Comparison of ENCODE assay signal across 7 mouse cellular contexts in the genomic region with DNA sequence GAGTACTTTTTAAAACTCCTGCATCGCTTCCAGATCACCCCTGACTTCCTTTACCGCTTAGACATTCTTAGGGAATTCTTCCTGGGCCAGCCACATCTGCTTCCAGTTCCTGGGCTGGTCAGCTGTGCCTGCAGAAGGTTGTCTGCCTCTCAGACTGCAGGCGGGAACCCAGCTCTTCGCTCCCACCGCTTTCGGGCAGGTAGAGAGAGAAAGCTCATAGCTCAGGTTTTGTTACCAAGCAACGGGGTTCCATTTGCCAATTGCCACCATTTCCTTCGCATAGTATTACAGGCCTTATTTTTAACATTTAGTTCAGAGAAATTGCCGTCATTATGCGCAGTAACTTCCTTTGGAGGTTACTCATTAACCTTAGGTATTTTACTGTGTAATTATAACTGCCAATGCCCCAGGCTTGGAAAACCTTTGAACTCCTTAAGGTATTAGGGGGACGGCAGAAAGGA. TPM values are rescaled to one million over a fixed set of nuclear protein-coding genes. Genes with fewer than 3 reads are reported as not detected.
DNase-seq lines count a peak whose midpoint lies in the region; ATAC-seq lines count a peak whose summit lies in the region.

No protein-coding gene starts in this region.

- H3K9ac ChIP-seq in hindbrain, embryonic 11.5 days (ENCODE audit: low read depth, low read length), result 0 out of 2 replicates have a peak overlapping the region, but pooled peaks have one; percentile 49
- no peak overlapping the region for H3K9ac ChIP-seq in limb, embryonic 11.5 days (ENCODE audit: low read length)
- H3K9ac ChIP-seq in midbrain, embryonic 14.5 days (replicated peaks; ENCODE audit: low read length), result peak overlapping the region; percentile 56

- WGBS in hindbrain, embryonic 11.5 days, result 6% methylated on average over 11 of the region's 11 CpGs
- 2% methylated on average over 11 of the region's 11 CpGs for WGBS in limb, embryonic 11.5 days
- 12% methylated on average over 11 of the region's 11 CpGs for WGBS in midbrain, embryonic 14.5 days

- H3K4me2 ChIP-seq in hindbrain, embryonic 11.5 days (replicated peaks; ENCODE audit: low read depth, low read length), result peak overlapping the region; percentile 59
- peak overlapping the region; percentile 67 for H3K4me2 ChIP-seq in limb, embryonic 11.5 days (ENCODE audit: low read depth, severe bottlenecking)
- peak overlapping the region; percentile 63 for H3K4me2 ChIP-seq in midbrain, embryonic 14.5 days (ENCODE audit: low read length)

- no peaks in the 10 kb centered on the region for H3K9me3 ChIP-seq in hindbrain, embryonic 11.5 days (ENCODE audit: control insufficient read depth, low read length)
- H3K9me3 ChIP-seq in limb, embryonic 11.5 days (ENCODE audit: control insufficient read depth, low read length), result no peaks in the 10 kb centered on the region
- H3K9me3 ChIP-seq in midbrain, embryonic 14.5 days (ENCODE audit: control insufficient read depth, low read length), result no peaks in the 10 kb centered on the region

- no peaks in the 10 kb centered on the region for H3K36me3 ChIP-seq in hindbrain, embryonic 11.5 days (ENCODE audit: control insufficient read depth, insufficient read depth, low read length)
- no peaks in the 10 kb centered on the region for H3K36me3 ChIP-seq in limb, embryonic 11.5 days (ENCODE audit: control insufficient read depth, insufficient read depth, low read length)
- H3K36me3 ChIP-seq in midbrain, embryonic 14.5 days (ENCODE audit: control insufficient read depth, insufficient read depth, low read length), result no peaks in the 10 kb centered on the region

- H3K27ac ChIP-seq in hindbrain, embryonic 11.5 days (ENCODE audit: low read depth, low read length), result no peak overlapping the region
- peak overlapping the region; percentile 81 for H3K27ac ChIP-seq in limb, embryonic 11.5 days (replicated peaks; ENCODE audit: low read depth, low read length)
- H3K27ac ChIP-seq in midbrain, embryonic 14.5 days (replicated peaks; ENCODE audit: low read depth, low read length), result peak overlapping the region; percentile 70; the same call in 1 of the 2 replicates

- H3K4me1 ChIP-seq in hindbrain, embryonic 11.5 days (replicated peaks; ENCODE audit: control insufficient read depth, insufficient read depth, low read length), result peaks cover 6% of the 10 kb centered on the region; the same call in 1 of the 2 replicates
- peaks cover 12% of the 10 kb centered on the region; the same call in 1 of the 2 replicates for H3K4me1 ChIP-seq in limb, embryonic 11.5 days (ENCODE audit: control insufficient read depth, insufficient read depth, low read length)
- H3K4me1 ChIP-seq in midbrain, embryonic 14.5 days (ENCODE audit: control insufficient read depth, insufficient read depth, low read length), result peaks cover 6% of the 10 kb centered on the region; the same call in 1 of the 2 replicates

- ATAC-seq in hindbrain, embryonic 11.5 days (ENCODE audit: low FRiP score), result no peak
- peak; percentile 60; the same call in 1 of the 2 replicates for ATAC-seq in limb, embryonic 11.5 days (ENCODE audit: insufficient number of reproducible peaks, low FRiP score, low TSS enrichment, low read depth)
- peak; percentile 19; the same call in 1 of the 2 replicates for ATAC-seq in midbrain, embryonic 14.5 days (ENCODE audit: low FRiP score, low TSS enrichment)

- peak; percentile 64 for DNase-seq in R1 (ENCODE audit: low read depth, low spot score)
- peak; percentile 25 for DNase-seq in cerebellum, adult 8-10 months
- no peak for DNase-seq in hindbrain, embryonic 11.5 days (ENCODE audit: low spot score)
- peak; percentile 81 for DNase-seq in limb, embryonic 11.5 days (ENCODE audit: low spot score)
- DNase-seq in midbrain, embryonic 14.5 days, result peak; percentile 74
- no peak for DNase-seq in Muller cell, postnatal 12 days (ENCODE audit: inconsistent ontology term)
- DNase-seq in adrenal gland, adult 2 months, result no peak

- H3K27me3 ChIP-seq in hindbrain, embryonic 11.5 days (ENCODE audit: control insufficient read depth, insufficient read depth, low read length), result peaks cover 12% of the 10 kb centered on the region
- H3K27me3 ChIP-seq in limb, embryonic 11.5 days (ENCODE audit: control insufficient read depth, insufficient read depth, low read length), result no peaks in the 10 kb centered on the region
- no peaks in the 10 kb centered on the region for H3K27me3 ChIP-seq in midbrain, embryonic 14.5 days (ENCODE audit: control insufficient read depth, insufficient read depth, low read length)

- H3K4me3 ChIP-seq in hindbrain, embryonic 11.5 days (ENCODE audit: low read depth, low read length), result peak overlapping the region; percentile 34; the same call in 1 of the 2 replicates
- peak overlapping the region; percentile 36 for H3K4me3 ChIP-seq in limb, embryonic 11.5 days (ENCODE audit: low read depth, low read length)
- peak overlapping the region; percentile 40 for H3K4me3 ChIP-seq in midbrain, embryonic 14.5 days (replicated peaks; ENCODE audit: low read depth, low read length)

RNA-seq across cellular contexts. Expression of gene Gm5148, which starts 1.2 kb away (rescaled TPM):
- polyA plus RNA-seq in hindbrain, embryonic 11.5 days (2014; fragmentation: Nextera tagmentation; extraction: Ambion mirVana), result 2.9 and 3.0 TPM in 2 replicates
- 5.6 and 6.0 TPM in 2 replicates for polyA plus RNA-seq in limb, embryonic 11.5 days (2014; fragmentation: Nextera tagmentation; extraction: Ambion mirVana)
- 12.9 and 18.5 TPM in 2 replicates for polyA plus RNA-seq in midbrain, embryonic 14.5 days (2014; fragmentation: Nextera tagmentation; extraction: Ambion mirVana)
- total RNA-seq in adrenal gland, adult 2 months (2021), result 1 to 10 TPM in 1 of 2 experiments, under 1 TPM in 1; 0.26 to 1.6 TPM
- 0.59 and 2.6 TPM in 2 replicates for polyA plus RNA-seq in adrenal gland, adult 2 months (2012; rRNA removed)

Comparison
In these comparisons a context has a peak if more than half of its experiments do, and no peak if none do; other contexts are left out.
1. DNase-seq: peak in R1 (single experiment), cerebellum, adult 8-10 months (single experiment), limb, embryonic 11.5 days (single experiment) and midbrain, embryonic 14.5 days (single experiment); none in hindbrain, embryonic 11.5 days (single experiment), Muller cell, postnatal 12 days (single experiment) and adrenal gland, adult 2 months (single experiment).
2. Peak in every context shown above with its lines, with median percentiles within 50 percentile points of each other: H3K4me2 ChIP-seq and H3K4me3 ChIP-seq.